In the genomic region with DNA sequence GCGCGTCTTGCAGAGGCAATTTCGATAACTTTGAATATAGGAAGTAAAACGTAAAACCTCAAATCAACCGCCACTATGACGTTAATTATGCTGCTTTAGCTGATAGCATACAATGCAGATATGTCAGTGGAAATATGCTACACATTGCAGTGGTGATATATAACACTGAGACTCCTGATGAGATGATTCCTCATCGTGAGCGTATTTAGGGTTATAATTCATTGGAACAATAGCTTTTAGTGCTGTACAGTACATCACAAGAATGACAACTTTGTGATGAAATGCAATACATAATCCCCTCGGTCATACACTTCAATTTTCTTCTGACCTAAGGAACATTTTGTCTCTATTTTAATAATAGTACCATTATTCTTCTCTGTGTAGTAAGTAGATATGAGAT, we compare ENCODE assay signal across 21 mouse cellular contexts.
A peak's percentile ranks its signal among the peaks of the same experiment; 100 is the strongest.
DNase-seq lines count a peak whose midpoint lies in the region; ATAC-seq lines count a peak whose summit lies in the region.
"Had no signal": no experiment of that assay in that cellular context is flagged by ENCODE, and none has a peak within 500 bp of the region (broad histone marks: within the 10 kb centered on the region; RNA-seq: fewer than 3 reads in every experiment).

No protein-coding gene starts in this region.

- no peaks in the 10 kb centered on the region for H3K9me3 ChIP-seq in hindbrain, embryonic 12.5 days (replicated peaks)
- no peaks in the 10 kb centered on the region for H3K9me3 ChIP-seq in hindbrain, embryonic 14.5 days (ENCODE audit: control insufficient read depth, low read length)
- no peaks in the 10 kb centered on the region for H3K9me3 ChIP-seq in neural tube, embryonic 13.5 days
- no peaks in the 10 kb centered on the region for H3K9me3 ChIP-seq in neural tube, embryonic 15.5 days (replicated peaks)
- no peaks in the 10 kb centered on the region for H3K9me3 ChIP-seq in neural tube, embryonic 14.5 days (ENCODE audit: control insufficient read depth, low read length)
- H3K9me3 ChIP-seq: embryonic facial prominence, embryonic 13.5 days; embryonic facial prominence, embryonic 15.5 days; forebrain, embryonic 10.5 days; forebrain, embryonic 12.5 days had no signal

- no peak for DNase-seq in hindbrain, embryonic 14.5 days (ENCODE audit: low spot score)
- no peak for DNase-seq in urinary bladder, adult 18-20 months (ENCODE audit: low spot score in 2 of 2)
- DNase-seq: adrenal gland, adult 2 months; adrenal gland, postnatal 10 days; adrenal gland, postnatal 25 days; cerebellum, adult 11 months; cerebellum, adult 18-20 months; cerebellum, adult 8-10 months; cerebellum, adult 9-11 months; cerebellum, postnatal 14 days; cerebellum, postnatal 36 days; embryo, embryonic 11 days had no signal

- no peak overlapping the region for H3K9ac ChIP-seq in hindbrain, embryonic 12.5 days
- H3K9ac ChIP-seq in hindbrain, embryonic 14.5 days, result no peak overlapping the region
- H3K9ac ChIP-seq in neural tube, embryonic 13.5 days, result no peak overlapping the region
- no peak overlapping the region for H3K9ac ChIP-seq in neural tube, embryonic 15.5 days (replicated peaks)
- H3K9ac ChIP-seq in neural tube, embryonic 14.5 days (replicated peaks; ENCODE audit: low read depth, low read length), result no peak overlapping the region
- H3K9ac ChIP-seq: embryonic facial prominence, embryonic 13.5 days; embryonic facial prominence, embryonic 15.5 days; forebrain, embryonic 12.5 days had no signal

- no peaks in the 10 kb centered on the region for H3K27me3 ChIP-seq in hindbrain, embryonic 12.5 days
- no peaks in the 10 kb centered on the region for H3K27me3 ChIP-seq in hindbrain, embryonic 14.5 days (ENCODE audit: control insufficient read depth, insufficient read depth, low read length)
- no peaks in the 10 kb centered on the region for H3K27me3 ChIP-seq in neural tube, embryonic 13.5 days
- no peaks in the 10 kb centered on the region for H3K27me3 ChIP-seq in neural tube, embryonic 15.5 days (replicated peaks)
- no peaks in the 10 kb centered on the region for H3K27me3 ChIP-seq in neural tube, embryonic 14.5 days (ENCODE audit: control insufficient read depth, insufficient read depth, low read length)
- H3K27me3 ChIP-seq: embryonic facial prominence, embryonic 13.5 days; embryonic facial prominence, embryonic 15.5 days; forebrain, embryonic 12.5 days had no signal

- H3K36me3 ChIP-seq in hindbrain, embryonic 12.5 days, result no peaks in the 10 kb centered on the region
- no peaks in the 10 kb centered on the region for H3K36me3 ChIP-seq in hindbrain, embryonic 14.5 days (replicated peaks; ENCODE audit: control insufficient read depth, insufficient read depth)
- H3K36me3 ChIP-seq in neural tube, embryonic 13.5 days, result no peaks in the 10 kb centered on the region
- no peaks in the 10 kb centered on the region for H3K36me3 ChIP-seq in neural tube, embryonic 15.5 days
- H3K36me3 ChIP-seq in neural tube, embryonic 14.5 days (ENCODE audit: control insufficient read depth, insufficient read depth, low read length), result no peaks in the 10 kb centered on the region
- H3K36me3 ChIP-seq: embryonic facial prominence, embryonic 13.5 days; embryonic facial prominence, embryonic 15.5 days; forebrain, embryonic 10.5 days; forebrain, embryonic 12.5 days had no signal

- no peak overlapping the region for H3K4me2 ChIP-seq in hindbrain, embryonic 12.5 days (replicated peaks)
- H3K4me2 ChIP-seq in hindbrain, embryonic 14.5 days (replicated peaks), result no peak overlapping the region
- H3K4me2 ChIP-seq in neural tube, embryonic 13.5 days, result no peak overlapping the region
- no peak overlapping the region for H3K4me2 ChIP-seq in neural tube, embryonic 15.5 days
- H3K4me2 ChIP-seq in neural tube, embryonic 14.5 days (ENCODE audit: low read depth, low read length), result no peak overlapping the region
- H3K4me2 ChIP-seq: embryonic facial prominence, embryonic 13.5 days; embryonic facial prominence, embryonic 15.5 days; forebrain, embryonic 12.5 days had no signal

- WGBS in hindbrain, embryonic 12.5 days, result 87% methylated on average over 9 of the region's 9 CpGs
- 75% methylated on average over 9 of the region's 9 CpGs for WGBS in hindbrain, embryonic 14.5 days
- WGBS in neural tube, embryonic 13.5 days, result 64% methylated on average over 9 of the region's 9 CpGs
- WGBS in neural tube, embryonic 15.5 days, result 75% methylated on average over 9 of the region's 9 CpGs
- WGBS in neural tube, embryonic 14.5 days, result 71% methylated on average over 9 of the region's 9 CpGs

- ATAC-seq in hindbrain, embryonic 12.5 days (ENCODE audit: low FRiP score), result peak; percentile 23; the same call in 1 of the 2 replicates
- no peak for ATAC-seq in hindbrain, embryonic 14.5 days (ENCODE audit: low FRiP score)
- ATAC-seq in neural tube, embryonic 13.5 days (ENCODE audit: low read depth), result peak; percentile 72
- no peak for ATAC-seq in neural tube, embryonic 15.5 days (ENCODE audit: low FRiP score)
- ATAC-seq in neural tube, embryonic 14.5 days (ENCODE audit: low read depth), result peak; percentile 71; the same call in 1 of the 2 replicates

- H3K4me1 ChIP-seq in hindbrain, embryonic 12.5 days, result no peaks in the 10 kb centered on the region
- H3K4me1 ChIP-seq in hindbrain, embryonic 14.5 days (replicated peaks; ENCODE audit: control insufficient read depth, insufficient read depth, low read length), result peaks cover 3% of the 10 kb centered on the region; the same call in 1 of the 2 replicates
- H3K4me1 ChIP-seq in neural tube, embryonic 13.5 days (replicated peaks), result peaks cover 9% of the 10 kb centered on the region; the same call in 1 of the 2 replicates
- H3K4me1 ChIP-seq in neural tube, embryonic 15.5 days, result no peaks in the 10 kb centered on the region
- no peaks in the 10 kb centered on the region for H3K4me1 ChIP-seq in neural tube, embryonic 14.5 days (ENCODE audit: control insufficient read depth, insufficient read depth, low read length)
- H3K4me1 ChIP-seq: embryonic facial prominence, embryonic 13.5 days; embryonic facial prominence, embryonic 15.5 days; forebrain, embryonic 10.5 days; forebrain, embryonic 12.5 days had no signal

- H3K4me3 ChIP-seq in hindbrain, embryonic 12.5 days, result no peak overlapping the region
- H3K4me3 ChIP-seq in hindbrain, embryonic 14.5 days (replicated peaks; ENCODE audit: low read length), result no peak overlapping the region
- H3K4me3 ChIP-seq in neural tube, embryonic 13.5 days, result no peak overlapping the region
- no peak overlapping the region for H3K4me3 ChIP-seq in neural tube, embryonic 15.5 days (replicated peaks)
- no peak overlapping the region for H3K4me3 ChIP-seq in neural tube, embryonic 14.5 days (ENCODE audit: low read depth, low read length)
- H3K4me3 ChIP-seq: embryonic facial prominence, embryonic 13.5 days; embryonic facial prominence, embryonic 15.5 days; erythroblast, embryonic 14.5 days; forebrain, embryonic 10.5 days; forebrain, embryonic 12.5 days had no signal

- no peak overlapping the region for H3K27ac ChIP-seq in hindbrain, embryonic 12.5 days
- no peak overlapping the region for H3K27ac ChIP-seq in hindbrain, embryonic 14.5 days
- peak overlapping the region; percentile 54 for H3K27ac ChIP-seq in neural tube, embryonic 13.5 days (replicated peaks)
- no peak overlapping the region for H3K27ac ChIP-seq in neural tube, embryonic 15.5 days (replicated peaks)
- no peak overlapping the region for H3K27ac ChIP-seq in neural tube, embryonic 14.5 days (ENCODE audit: low read depth, low read length)
- H3K27ac ChIP-seq: embryonic facial prominence, embryonic 13.5 days; embryonic facial prominence, embryonic 15.5 days; forebrain, embryonic 10.5 days; forebrain, embryonic 12.5 days had no signal

Comparison
In these comparisons a context has a peak if more than half of its experiments do, and no peak if none do; other contexts are left out.
1. ATAC-seq: peak in hindbrain, embryonic 12.5 days (single experiment), neural tube, embryonic 13.5 days (single experiment) and neural tube, embryonic 14.5 days (single experiment); none in hindbrain, embryonic 14.5 days (single experiment) and neural tube, embryonic 15.5 days (single experiment).